Mouse (Mus musculus): ENCODE measurements around the gene Pycr1.

GRCm38 (mm10) chr11:120626785-120627467, 16.6 kb downstream of the Pycr1 start:
- TF ChIP-seq POLR2A (IDR thresholded peaks at IDR 0.05; ENCODE audit: borderline replicate concordance, insufficient read depth, low read length): no peak
- no peak for TF ChIP-seq CTCF (IDR thresholded peaks at IDR 0.05; ENCODE audit: borderline replicate concordance, insufficient read depth, low read depth, low read length)

Data from cerebellum, adult 2 months (tissue).